Mouse (Mus musculus) cerebellum, postnatal 4 days (tissue): ENCODE data around the gene Sgcg.

Experiments used
- DNase-seq, 2 experiments: peaks; one replicate each; pipeline ENCODE4 v3.0.0; 2022; ENCODE audit warnings: low spot score in 2 of 2, mixed read lengths in 1 of 2

The Sgcg gene

DNA sequence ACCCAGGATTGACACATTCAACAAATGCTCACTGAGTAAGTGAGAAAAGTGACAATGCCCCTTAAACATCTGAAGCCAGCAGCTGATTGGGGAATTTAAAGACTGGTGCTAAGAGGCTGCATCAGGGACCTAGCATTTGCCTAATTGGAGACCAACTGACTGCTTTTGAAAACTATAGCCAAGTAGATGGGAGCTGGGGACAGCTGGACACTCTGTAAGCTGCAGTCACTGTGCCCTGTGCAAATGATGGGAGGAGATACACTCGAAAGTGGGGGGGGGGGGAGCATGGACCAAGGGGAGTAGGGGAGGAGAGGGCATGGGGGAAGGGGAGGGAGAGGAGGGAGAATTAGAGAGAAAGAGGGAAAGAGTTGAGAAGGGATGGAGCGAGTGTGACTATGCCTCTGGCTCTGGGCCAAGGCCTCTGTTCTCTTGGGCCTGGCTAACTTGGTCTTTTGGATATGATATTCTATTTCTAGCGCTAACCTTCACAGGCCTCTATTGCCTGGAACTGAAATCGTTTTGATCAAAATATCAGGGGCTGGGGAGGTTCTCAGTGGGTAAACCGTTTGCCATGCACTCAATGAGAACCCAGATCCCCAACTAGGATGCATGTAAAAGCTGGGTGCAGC, 22.3 kb downstream of the Sgcg start:
- DNase-seq: no peak

DNA sequence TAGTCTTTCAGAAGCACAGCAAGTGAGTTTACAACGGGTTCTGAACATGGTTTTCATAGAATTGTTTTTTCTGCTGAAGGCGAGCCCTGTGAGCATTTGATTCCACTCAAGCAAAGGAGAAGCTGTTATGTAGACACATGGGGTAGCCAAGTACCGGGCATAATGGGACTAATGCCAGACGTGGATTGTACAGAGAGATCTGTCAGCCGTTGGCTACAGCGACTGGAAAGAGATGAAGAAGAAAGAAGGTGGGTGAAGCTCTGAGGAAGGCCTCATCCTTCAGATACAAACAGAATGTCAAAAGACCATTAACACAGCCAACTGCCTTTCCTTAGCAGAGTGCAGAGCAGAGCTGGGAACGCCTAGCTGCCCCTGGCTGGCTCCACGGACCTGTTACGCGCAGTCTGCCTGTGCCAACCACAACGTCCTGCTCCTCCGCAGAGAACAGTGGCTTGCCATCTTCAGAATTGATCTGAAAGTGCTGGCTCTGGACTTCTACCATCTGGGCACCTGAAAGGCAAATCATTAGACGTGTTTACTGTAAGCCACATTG, 26.2 kb downstream of the Sgcg start:
- DNase-seq: peak in 1 of 2 experiments; percentile 20

DNA sequence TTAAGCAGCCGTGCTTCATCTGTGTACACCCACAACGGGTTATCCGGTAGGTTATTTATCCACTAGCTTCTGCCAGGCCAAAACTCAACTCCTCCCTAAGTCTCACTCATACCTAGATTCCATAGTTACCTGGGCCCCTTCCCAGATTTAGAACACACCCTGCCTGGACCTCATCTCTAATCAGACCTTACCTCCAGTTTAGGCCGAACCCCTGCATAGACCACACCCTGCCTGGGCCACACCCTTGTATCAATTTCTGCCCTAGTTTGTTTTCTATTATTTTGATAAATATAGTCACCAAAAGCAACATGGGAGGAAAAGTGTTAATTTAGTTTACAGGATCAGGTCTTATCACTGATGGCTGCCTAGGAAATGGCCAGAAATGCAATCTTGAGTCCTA, 28.1 kb downstream of the Sgcg start:
- DNase-seq: no peak

DNA sequence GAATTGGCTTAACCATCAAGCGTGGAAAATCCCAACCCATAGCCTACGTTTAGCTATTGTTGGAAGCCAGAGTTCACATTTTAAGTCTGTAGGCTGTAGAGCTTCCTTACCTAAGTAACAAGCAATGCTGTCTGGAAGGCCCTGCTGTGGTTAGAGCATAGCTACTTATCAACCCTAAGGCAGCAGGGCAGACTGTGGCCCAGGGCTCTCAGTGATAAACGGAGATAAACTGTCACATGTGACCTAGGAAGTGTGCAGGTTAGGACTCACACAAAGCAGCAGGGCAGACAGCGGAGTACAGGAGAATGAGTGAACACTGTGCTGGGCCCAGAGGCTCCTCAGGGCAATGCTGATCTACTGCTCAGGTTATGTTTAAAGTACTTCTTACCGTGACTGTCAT, 28.5 kb downstream of the Sgcg start:
- DNase-seq: no peak

DNA sequence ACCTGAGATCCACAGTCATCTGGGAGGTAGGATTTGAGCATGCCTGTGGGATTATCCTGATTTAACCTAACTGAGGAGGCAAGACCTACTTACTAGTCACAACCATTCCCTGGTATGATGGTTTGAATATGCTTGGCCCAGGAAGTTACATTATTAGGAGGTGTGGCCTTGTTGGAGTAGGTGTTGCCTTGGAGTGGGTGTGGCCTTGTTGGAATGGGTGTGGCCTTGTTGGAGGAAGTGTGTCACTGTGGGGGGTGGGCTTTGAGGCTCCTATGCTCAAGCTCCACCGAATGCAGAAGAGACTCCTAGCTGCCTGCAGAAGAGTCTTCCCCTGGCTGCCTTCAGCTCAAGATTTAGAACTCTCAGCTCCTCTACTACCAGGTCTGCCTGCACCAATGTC, 32.1 kb downstream of the Sgcg start:
- no peak for DNase-seq

DNA sequence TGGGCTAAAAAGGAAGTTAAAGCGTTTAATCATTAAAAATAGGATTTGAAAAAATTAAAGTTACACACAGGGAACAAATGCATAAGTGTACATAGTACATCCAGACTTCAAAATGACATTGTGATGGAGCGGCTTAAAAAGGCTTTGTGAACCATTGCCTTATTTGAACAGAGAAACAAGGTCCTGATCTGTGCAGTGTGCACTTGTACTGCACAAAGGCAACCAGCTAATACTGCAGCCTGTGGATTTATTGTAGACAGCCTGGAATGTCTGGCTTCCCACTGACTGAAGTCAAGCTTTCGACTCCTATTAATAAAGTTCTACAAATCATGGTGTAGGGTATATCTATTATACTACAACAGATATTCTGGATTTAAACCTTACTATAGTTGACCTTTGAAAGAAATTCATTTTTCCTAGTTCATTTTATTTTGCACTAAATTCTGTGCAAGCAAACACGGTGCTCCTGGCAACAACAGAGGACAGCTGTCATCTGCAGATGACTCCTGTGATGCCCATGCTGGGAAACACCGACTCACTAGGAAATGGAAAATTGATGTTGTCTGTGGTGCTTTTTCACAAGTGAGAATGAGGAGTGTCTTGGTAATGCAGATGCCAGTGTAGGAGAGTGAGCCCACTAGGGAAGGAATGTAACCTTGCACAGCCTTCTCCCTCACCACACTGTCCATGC, 33.8 kb downstream of the Sgcg start:
- no peak for DNase-seq

DNA sequence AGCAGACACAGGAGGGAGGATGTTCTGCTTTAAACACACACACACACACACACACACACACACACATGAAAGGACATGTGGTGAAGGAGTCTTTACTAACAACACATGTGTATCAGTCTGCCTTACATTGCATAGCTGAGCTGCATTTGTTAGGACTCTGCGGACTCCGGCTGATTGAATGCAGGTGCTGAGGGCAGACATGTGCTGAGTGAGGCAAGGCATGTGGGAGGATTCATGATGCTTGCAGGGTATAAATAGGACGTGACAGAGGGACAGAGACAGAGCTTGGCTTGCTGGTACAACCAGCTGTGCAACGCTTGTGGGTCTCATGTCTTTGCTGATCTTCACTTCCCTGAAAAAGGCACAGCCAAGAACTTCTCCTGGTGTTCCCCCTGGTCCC, 34.5 kb downstream of the Sgcg start:
- DNase-seq: no peak

DNA sequence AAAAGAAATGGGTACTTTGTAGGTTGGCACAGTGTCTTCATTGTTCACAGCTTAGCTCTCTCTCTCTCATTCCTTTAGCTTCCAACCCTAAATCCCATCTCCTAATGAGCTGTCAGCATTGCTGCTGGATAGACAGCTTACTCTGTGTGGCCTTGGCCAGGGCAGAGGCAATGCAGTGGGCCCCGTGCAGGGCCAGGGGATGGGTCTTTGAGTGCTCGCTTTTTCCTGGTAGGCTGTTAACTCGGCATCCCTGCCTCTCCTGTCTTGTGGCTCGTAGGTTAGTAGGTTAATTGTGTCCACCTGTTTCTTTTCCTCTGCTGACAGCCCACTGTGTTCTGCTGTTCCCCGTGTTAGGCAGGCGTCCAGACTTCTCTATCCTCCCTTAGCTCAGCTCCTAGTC, 35.8 kb downstream of the Sgcg start:
- DNase-seq: no peak

DNA sequence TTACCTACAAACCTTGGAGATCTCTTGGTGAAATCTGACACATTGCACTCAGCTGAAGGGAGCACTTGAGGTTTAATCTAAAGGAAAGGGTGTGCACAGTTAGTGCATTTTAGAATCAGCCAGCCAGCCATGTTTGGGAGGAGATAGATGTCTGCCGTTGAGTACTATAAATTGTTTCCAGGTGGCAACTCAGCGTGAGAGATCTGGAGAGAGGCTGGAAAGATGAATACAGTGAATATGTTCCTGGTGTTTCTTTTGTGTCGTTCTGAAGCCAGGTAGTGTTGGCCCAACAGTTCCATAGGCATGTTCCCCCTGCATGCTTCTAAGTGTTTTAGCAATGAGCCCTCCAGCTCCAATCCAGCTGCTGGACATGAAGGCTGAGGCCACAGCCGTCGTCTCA, 37.1 kb downstream of the Sgcg start:
- no peak for DNase-seq

DNA sequence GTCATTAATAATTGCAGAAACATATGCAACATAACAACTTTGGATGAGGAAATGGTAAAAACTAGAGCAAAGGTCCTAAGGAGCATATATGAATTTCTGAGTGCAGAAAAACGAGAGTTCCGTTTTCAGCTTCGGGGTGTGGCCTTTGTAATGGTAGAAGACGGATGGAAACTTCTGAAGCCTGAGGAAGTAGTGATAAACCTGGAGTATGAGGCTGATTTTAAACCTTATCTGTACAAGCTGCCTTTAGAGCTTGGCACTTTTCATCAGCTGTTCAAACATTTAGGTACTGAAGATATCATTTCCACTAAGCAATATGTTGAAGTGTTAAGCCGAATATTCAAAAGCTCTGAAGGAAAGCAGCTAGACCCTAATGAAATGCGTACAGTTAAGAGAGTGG, 46.5 kb downstream of the Sgcg start:
- no peak for DNase-seq

DNA sequence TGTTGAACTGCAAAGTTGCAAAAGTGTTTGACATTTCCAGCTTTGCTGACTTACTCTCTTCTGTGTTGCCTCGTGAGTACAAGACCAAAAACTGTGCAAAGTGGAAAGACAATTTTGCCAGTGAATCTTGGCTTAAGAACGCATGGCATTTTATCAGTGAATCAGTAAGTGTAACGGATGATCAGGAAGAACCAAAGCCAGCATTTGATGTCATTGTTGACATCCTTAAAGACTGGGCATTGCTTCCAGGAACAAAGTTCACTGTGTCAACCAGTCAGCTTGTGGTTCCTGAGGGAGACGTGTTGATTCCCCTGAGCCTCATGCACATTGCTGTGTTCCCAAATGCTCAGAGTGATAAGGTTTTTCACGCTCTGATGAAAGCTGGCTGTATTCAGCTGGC, 48.2 kb downstream of the Sgcg start:
- DNase-seq: no peak

DNA sequence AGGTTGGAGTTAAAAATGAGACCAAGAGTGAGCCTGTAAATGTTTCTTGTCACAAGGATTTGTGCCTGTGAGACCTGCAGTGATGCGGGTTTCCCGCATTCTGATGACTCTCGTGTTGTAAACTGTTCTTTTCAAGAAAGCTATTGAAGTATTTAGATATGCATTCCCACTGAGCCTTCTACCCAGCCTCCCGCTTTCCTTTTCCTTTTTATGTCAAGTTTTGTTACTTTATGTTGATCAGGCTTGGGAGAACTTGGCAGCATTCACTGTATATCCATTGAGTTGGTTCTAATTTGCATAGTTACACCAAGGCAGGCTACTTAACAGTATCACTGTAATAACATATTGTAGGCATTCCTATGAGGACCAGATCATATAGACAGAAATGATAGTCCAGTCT, 63.9 kb downstream of the Sgcg start:
- no peak for DNase-seq

DNA sequence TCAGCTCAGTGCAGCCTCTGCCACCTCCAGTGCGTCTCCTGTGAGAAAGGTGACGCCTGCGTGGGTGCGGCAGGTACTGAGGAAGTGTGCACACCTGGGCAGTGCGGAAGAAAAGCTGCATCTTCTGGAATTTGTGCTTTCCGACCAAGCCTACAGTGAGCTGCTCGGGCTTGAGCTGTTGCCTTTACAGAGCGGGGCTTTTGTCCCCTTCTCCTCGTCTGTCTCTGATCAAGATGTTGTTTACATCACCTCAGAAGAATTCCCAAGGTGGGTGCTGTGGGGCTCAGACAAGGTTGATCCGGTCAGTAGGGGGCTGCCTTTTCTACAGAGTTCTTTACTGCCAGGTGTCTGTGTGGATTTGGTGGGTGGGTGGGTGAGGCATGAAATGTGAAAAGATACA, 66.0 kb downstream of the Sgcg start:
- no peak for DNase-seq

DNA sequence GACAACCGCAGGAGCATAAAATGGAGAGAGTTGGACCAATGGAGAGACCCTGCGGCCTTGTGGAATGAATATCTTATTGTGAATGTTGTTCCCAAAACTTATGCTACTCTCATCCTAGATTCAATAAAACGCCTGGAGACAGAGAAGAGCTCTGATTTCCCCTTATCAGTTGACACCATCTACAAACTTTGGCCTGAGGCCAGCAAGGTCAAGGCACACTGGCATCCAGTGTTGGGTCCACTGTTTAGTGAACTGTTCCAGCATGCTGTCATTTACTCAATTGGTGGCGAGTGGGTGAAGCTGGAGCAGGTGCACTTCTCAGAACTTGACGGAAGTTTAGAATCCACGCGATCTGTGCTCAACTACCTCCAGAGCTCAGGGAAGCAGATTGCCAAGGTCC, 66.4 kb downstream of the Sgcg start:
- no peak for DNase-seq

DNA sequence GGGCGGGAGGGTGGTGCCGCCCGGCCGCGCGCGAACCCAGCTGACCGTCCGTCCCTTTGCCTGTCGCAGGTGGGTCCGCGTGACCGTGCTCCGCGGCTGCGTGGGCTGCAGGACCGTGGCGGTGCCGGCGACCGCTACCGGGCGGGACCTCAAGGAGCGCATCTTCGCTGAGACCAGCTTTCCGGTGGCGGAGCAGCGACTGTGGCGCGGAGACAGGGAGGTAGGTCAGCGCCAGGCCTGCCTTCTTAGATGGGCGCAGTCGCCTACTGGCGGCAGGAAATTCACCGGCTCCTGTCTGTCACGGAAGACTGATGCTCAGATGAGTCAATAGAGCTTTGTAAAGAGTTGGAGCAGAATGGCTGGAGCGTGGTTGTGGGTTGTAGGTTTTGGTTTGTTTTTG, 85.1 kb downstream of the Sgcg start:
- DNase-seq: peak; percentile 37 to 67

DNA sequence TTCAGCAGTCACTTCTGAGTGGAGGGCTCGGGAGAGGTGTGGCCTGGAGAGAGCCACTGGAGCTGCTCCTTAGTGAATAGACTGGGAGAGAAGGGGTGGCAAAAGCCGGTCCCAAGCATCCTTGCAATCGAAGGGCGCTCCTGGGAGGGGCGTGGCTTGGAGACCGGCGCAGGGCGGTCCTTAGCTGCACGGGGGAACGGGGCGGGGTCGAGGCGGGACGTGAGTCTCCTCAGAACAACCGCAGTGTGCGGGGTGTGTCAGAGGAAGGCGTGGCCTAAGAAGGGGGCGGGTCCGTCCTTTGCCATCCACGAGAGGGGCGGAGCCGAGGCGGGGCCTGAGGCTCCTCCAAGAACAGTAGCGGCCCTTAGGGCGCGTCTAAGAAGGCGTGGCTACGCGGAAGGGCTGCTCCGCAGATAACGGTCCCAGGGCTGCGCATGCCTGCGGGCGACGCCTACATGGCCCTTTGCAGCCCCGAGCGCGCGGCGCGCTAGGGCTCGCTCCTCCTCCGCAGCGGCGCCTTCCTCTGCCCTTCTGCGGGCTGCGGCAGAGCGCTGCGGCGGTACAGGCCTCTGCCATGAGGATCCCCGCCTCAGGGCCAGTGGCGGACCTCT, 85.6 kb downstream of the Sgcg start:
- peak; percentile 93 to 97 for DNase-seq

DNA sequence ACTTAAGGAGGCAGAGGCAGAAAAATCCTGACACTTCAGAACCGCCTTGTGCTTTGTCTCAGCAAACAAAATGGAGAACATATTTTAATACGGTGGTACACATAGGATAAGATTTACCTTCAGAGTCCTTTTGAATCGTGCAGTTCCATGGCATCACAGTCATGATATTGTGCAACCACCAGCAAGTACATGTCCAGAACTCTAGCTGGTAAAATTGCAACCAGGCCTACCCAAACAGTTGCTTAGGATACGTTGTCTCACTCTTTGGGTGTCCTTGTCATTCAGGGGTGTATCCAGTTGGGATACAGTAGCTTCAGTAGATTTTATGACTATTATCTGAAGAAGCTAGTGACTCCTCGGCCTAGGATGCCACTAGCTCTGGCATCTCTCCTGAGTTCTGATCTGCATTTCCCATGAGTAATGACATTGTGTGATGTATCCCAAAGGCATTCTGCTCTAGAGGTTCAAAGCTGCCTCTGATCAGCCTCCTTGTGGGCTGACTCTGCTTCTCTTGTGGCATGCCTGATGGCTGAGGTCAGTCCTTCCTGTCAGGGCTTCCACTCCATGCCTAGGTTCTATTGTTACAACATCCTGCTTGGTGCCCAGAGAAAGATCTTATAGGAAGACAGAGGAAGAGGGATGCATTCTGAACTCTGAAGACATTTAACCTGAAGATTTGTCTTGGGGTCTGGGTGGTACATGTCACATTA, 86.9 kb downstream of the Sgcg start:
- DNase-seq: no peak
